Mouse (Mus musculus) erythroblast, embryonic 14.5 days (primary cell): ENCODE data around the gene Pld2.

Source experiments
- GATA1 ChIP-seq: IDR thresholded peaks from 2 replicates; pipeline ENCODE4 v1.6.1; 2012; ENCODE audit warnings: low read length, inconsistent platforms, mixed read lengths
- TAL1 ChIP-seq: IDR thresholded peaks from 3 replicates; pipeline ENCODE4 v1.6.1; 2012; ENCODE audit warnings: low read length, inconsistent platforms, mixed read lengths

GRCm38 (mm10) chr11:70499566-70500475 is 40.0 kb upstream of the Pld2 start:
- TF ChIP-seq GATA1 = no peak
- no peak for TF ChIP-seq TAL1
